Mouse (Mus musculus) c-Kit-positive CD71-positive TER-119-positive erythroid progenitor cells, embryonic 14.5 days (primary cell): ENCODE measurements around the gene Gm4724.
"Not testable (repeated sequence)": the region's sequence is repeated elsewhere in the genome, so short reads cannot be mapped to it uniquely, and the experiment has no call there.

Experiments
- DNase-seq: peaks from one replicate; pipeline ENCODE4 v3.0.0-alpha.2; 2013; ENCODE audit warnings: low spot score

Gene Gm4724

GRCm38 (mm10) chr2:175435707-175436106, at the start of gene Gm4724:
Gene Gm4724 (minus strand): TSS chr2:175435807.
- DNase-seq: not testable (repeated sequence)

- not testable (repeated sequence) for DNase-seq
Measured at GRCm38 (mm10) chr2:175469685-175470084, 34.1 kb upstream of the Gm4724 start, which contains the start of gene Zfp965. Gene Zfp965 (plus strand): TSS chr2:175469985.
